Mouse (Mus musculus): ENCODE results near the gene Tbl1x. TPM values are rescaled to one million over a fixed set of nuclear protein-coding genes. Genes with fewer than 3 reads are reported as not detected.

Tbl1x gene
- 110 TPM for polyA plus RNA-seq (2014; fragmentation: Illumina TruSeq; extraction: RNeasy Lipid Tissue Mini Kit (QIAGEN cat#74804); ENCODE audit: low read depth, low replicate concordance)

GRCm38 (mm10) chrX:77510371-77511300 is at the start of gene Tbl1x:
TSS of gene Tbl1x (plus strand) at chrX:77511013.

